Mouse (Mus musculus): ENCODE measurements around the gene Hand1. TPM values are rescaled to one million over a fixed set of nuclear protein-coding genes. Genes with fewer than 3 reads are reported as not detected.

The Hand1 gene
- not detected in 2 replicates for polyA plus RNA-seq (2016; fragmentation: Nextera tagmentation; extraction: Ambion mirVana)

- ATAC-seq (ENCODE audit: low FRiP score, low read depth) = no peak
- 0 out of 2 replicates have a peak within 1 kb of the TSS, but pooled peaks have one; percentile 11 for H3K4me2 ChIP-seq (replicated peaks)
- peaks cover 99% of the 10 kb centered on the region for H3K27me3 ChIP-seq
- H3K27ac ChIP-seq (replicated peaks) = no peak within 1 kb of the TSS
- peaks cover 27% of the 10 kb centered on the region for H3K4me1 ChIP-seq
- no peaks in the 10 kb centered on the region for H3K36me3 ChIP-seq
- H3K9ac ChIP-seq (replicated peaks) = no peak within 1 kb of the TSS
- H3K4me3 ChIP-seq = no peak within 1 kb of the TSS
- H3K9me3 ChIP-seq = no peaks in the 10 kb centered on the region
- WGBS = under 1% methylated on average over 23 of the region's 23 CpGs
Observed at GRCm38 (mm10) chr11:57832552-57833201, at the start of gene Hand1. Gene Hand1 (minus strand): TSS chr11:57832818.

- no peak for ATAC-seq (ENCODE audit: low FRiP score, low read depth)
- H3K4me2 ChIP-seq (replicated peaks) = no peak overlapping the region
- WGBS = 85% methylated on average over 2 of the region's 2 CpGs
Observed at GRCm38 (mm10) chr11:57876157-57876556, 43.5 kb upstream of the Hand1 start.

GRCm38 (mm10) chr11:57873014-57873413 lies 40.4 kb upstream of the Hand1 start:
- H3K4me1 ChIP-seq = no peaks in the 10 kb centered on the region
- H3K27ac ChIP-seq (replicated peaks) = no peak overlapping the region
- WGBS = 83% methylated on average over 3 of the region's 3 CpGs
- no peak overlapping the region for H3K9ac ChIP-seq (replicated peaks)
- no peaks in the 10 kb centered on the region for H3K36me3 ChIP-seq
- H3K27me3 ChIP-seq = no peaks in the 10 kb centered on the region
- no peak for ATAC-seq (ENCODE audit: low FRiP score, low read depth)
- H3K4me3 ChIP-seq = no peak overlapping the region
- H3K9me3 ChIP-seq = no peaks in the 10 kb centered on the region
- H3K4me2 ChIP-seq (replicated peaks) = no peak overlapping the region

More at GRCm38 (mm10) chr11:57876157-57876556, 43.5 kb upstream of the Hand1 start:
- Histone ChIP-seq H3K27me3 (no peaks in the 10 kb centered on the region), H3K4me1 (no peaks in the 10 kb centered on the region), H3K9ac (replicated peaks) (no peak overlapping the region), H3K27ac (replicated peaks) (no peak overlapping the region), H3K9me3 (no peaks in the 10 kb centered on the region), H3K4me3 (no peak overlapping the region), H3K36me3 (no peaks in the 10 kb centered on the region)

GRCm38 (mm10) chr11:57868753-57869460 lies 36.3 kb upstream of the Hand1 start:
- H3K27ac ChIP-seq (replicated peaks) = no peak overlapping the region
- no peak for ATAC-seq (ENCODE audit: low FRiP score, low read depth)
- no peak overlapping the region for H3K4me2 ChIP-seq (replicated peaks)
- H3K9ac ChIP-seq (replicated peaks) = no peak overlapping the region
- H3K4me1 ChIP-seq = no peaks in the 10 kb centered on the region
- H3K27me3 ChIP-seq = peaks cover 5% of the 10 kb centered on the region; the same call in 1 of the 2 replicates
- H3K36me3 ChIP-seq = no peaks in the 10 kb centered on the region
- no peak overlapping the region for H3K4me3 ChIP-seq
- WGBS = 61% methylated on average over 9 of the region's 9 CpGs
- no peaks in the 10 kb centered on the region for H3K9me3 ChIP-seq

GRCm38 (mm10) chr11:57866466-57866865 lies 33.8 kb upstream of the Hand1 start:
- no peak overlapping the region for H3K27ac ChIP-seq (replicated peaks)
- H3K4me2 ChIP-seq (replicated peaks) = no peak overlapping the region
- ATAC-seq (ENCODE audit: low FRiP score, low read depth) = no peak
- H3K36me3 ChIP-seq = no peaks in the 10 kb centered on the region
- no peaks in the 10 kb centered on the region for H3K4me1 ChIP-seq
- H3K27me3 ChIP-seq = peaks cover 5% of the 10 kb centered on the region; the same call in 1 of the 2 replicates
- H3K4me3 ChIP-seq = no peak overlapping the region
- H3K9ac ChIP-seq (replicated peaks) = no peak overlapping the region
- no peaks in the 10 kb centered on the region for H3K9me3 ChIP-seq
- 49% methylated on average over 7 of the region's 7 CpGs for WGBS

GRCm38 (mm10) chr11:57864577-57864976 lies 32.0 kb upstream of the Hand1 start:
- WGBS = 76% methylated on average over 8 of the region's 8 CpGs
- Histone ChIP-seq H3K27ac (replicated peaks) (no peak overlapping the region), H3K4me1 (no peaks in the 10 kb centered on the region), H3K4me2 (replicated peaks) (no peak overlapping the region), H3K4me3 (no peak overlapping the region), H3K36me3 (no peaks in the 10 kb centered on the region), H3K27me3 (peaks cover 5% of the 10 kb centered on the region; the same call in 1 of the 2 replicates), H3K9ac (replicated peaks) (no peak overlapping the region), H3K9me3 (no peaks in the 10 kb centered on the region)
- no peak for ATAC-seq (ENCODE audit: low FRiP score, low read depth)

GRCm38 (mm10) chr11:57862088-57862487 lies 29.5 kb upstream of the Hand1 start:
- no peak overlapping the region for H3K4me2 ChIP-seq (replicated peaks)
- no peak for ATAC-seq (ENCODE audit: low FRiP score, low read depth)
- H3K9me3 ChIP-seq = no peaks in the 10 kb centered on the region
- WGBS = 93% methylated on average over 7 of the region's 7 CpGs
- H3K27ac ChIP-seq (replicated peaks) = no peak overlapping the region
- no peaks in the 10 kb centered on the region for H3K36me3 ChIP-seq
- no peak overlapping the region for H3K9ac ChIP-seq (replicated peaks)
- H3K27me3 ChIP-seq = peaks cover 5% of the 10 kb centered on the region
- no peak overlapping the region for H3K4me3 ChIP-seq
- H3K4me1 ChIP-seq = no peaks in the 10 kb centered on the region

GRCm38 (mm10) chr11:57857709-57858108 lies 25.1 kb upstream of the Hand1 start:
- WGBS = 43% methylated on average over 4 of the region's 4 CpGs
- H3K27me3 ChIP-seq = no peaks in the 10 kb centered on the region; the same call in 1 of the 2 replicates

GRCm38 (mm10) chr11:57853571-57853970 lies 21.0 kb upstream of the Hand1 start:
- H3K4me1 ChIP-seq = no peaks in the 10 kb centered on the region
- no peak overlapping the region for H3K9ac ChIP-seq (replicated peaks)
- H3K27me3 ChIP-seq = peaks cover 11% of the 10 kb centered on the region
- no peak for ATAC-seq (ENCODE audit: low FRiP score, low read depth)
- no peak overlapping the region for H3K4me2 ChIP-seq (replicated peaks)
- H3K36me3 ChIP-seq = no peaks in the 10 kb centered on the region
- WGBS = 68% methylated on average over 6 of the region's 6 CpGs
- H3K9me3 ChIP-seq = no peaks in the 10 kb centered on the region
- no peak overlapping the region for H3K27ac ChIP-seq (replicated peaks)
- H3K4me3 ChIP-seq = no peak overlapping the region

More at GRCm38 (mm10) chr11:57857709-57858108, 25.1 kb upstream of the Hand1 start:
- Histone ChIP-seq H3K36me3 (no peaks in the 10 kb centered on the region), H3K4me1 (no peaks in the 10 kb centered on the region), H3K27ac (replicated peaks) (no peak overlapping the region), H3K9ac (replicated peaks) (no peak overlapping the region), H3K4me2 (replicated peaks) (no peak overlapping the region), H3K9me3 (no peaks in the 10 kb centered on the region), H3K4me3 (no peak overlapping the region)
- no peak for ATAC-seq (ENCODE audit: low FRiP score, low read depth)

GRCm38 (mm10) chr11:57850931-57851330 lies 18.3 kb upstream of the Hand1 start:
- Histone ChIP-seq H3K9me3 (no peaks in the 10 kb centered on the region), H3K4me2 (replicated peaks) (no peak overlapping the region), H3K4me1 (no peaks in the 10 kb centered on the region), H3K27me3 (peaks cover 17% of the 10 kb centered on the region), H3K27ac (replicated peaks) (no peak overlapping the region), H3K36me3 (no peaks in the 10 kb centered on the region), H3K9ac (replicated peaks) (no peak overlapping the region), H3K4me3 (no peak overlapping the region)
- WGBS = 62% methylated on average over 3 of the region's 3 CpGs
- ATAC-seq (ENCODE audit: low FRiP score, low read depth) = no peak

- no peaks in the 10 kb centered on the region for H3K4me1 ChIP-seq
- no peak for ATAC-seq (ENCODE audit: low FRiP score, low read depth)
- no peak overlapping the region for H3K9ac ChIP-seq (replicated peaks)
- H3K4me2 ChIP-seq (replicated peaks) = no peak overlapping the region
- H3K27me3 ChIP-seq = peaks cover 22% of the 10 kb centered on the region
- no peaks in the 10 kb centered on the region for H3K36me3 ChIP-seq
- 69% methylated on average over 7 of the region's 7 CpGs for WGBS
- H3K9me3 ChIP-seq = no peaks in the 10 kb centered on the region
- no peak overlapping the region for H3K27ac ChIP-seq (replicated peaks)
- H3K4me3 ChIP-seq = no peak overlapping the region
Observed at GRCm38 (mm10) chr11:57850298-57850697, 17.7 kb upstream of the Hand1 start.

GRCm38 (mm10) chr11:57847396-57847795 lies 14.8 kb upstream of the Hand1 start:
- Histone ChIP-seq H3K4me2 (replicated peaks) (no peak overlapping the region), H3K4me1 (no peaks in the 10 kb centered on the region), H3K27ac (replicated peaks) (no peak overlapping the region), H3K9me3 (no peaks in the 10 kb centered on the region), H3K36me3 (no peaks in the 10 kb centered on the region), H3K9ac (replicated peaks) (no peak overlapping the region), H3K27me3 (peaks cover 29% of the 10 kb centered on the region), H3K4me3 (no peak overlapping the region)
- ATAC-seq (ENCODE audit: low FRiP score, low read depth) = no peak
- 71% methylated on average over 7 of the region's 7 CpGs for WGBS
